Mouse (Mus musculus) cerebellum, adult 2 months (tissue): ENCODE measurements around the gene Cfap97d2. TPM values are rescaled to one million over a fixed set of nuclear protein-coding genes. Genes with fewer than 3 reads are reported as not detected.
A peak's percentile ranks its signal among the peaks of the same experiment; 100 is the strongest.

Experiments used
- DNase-seq, 2 experiments: peaks; one replicate each; pipeline ENCODE4 v3.0.0; 2021
- H3K27ac ChIP-seq: fragments of 200-500 bp; 2 replicates; pipeline ENCODE4 v1.5.1; 2012; ENCODE audit warnings: low read length, control low read depth, inconsistent platforms; ENCODE audit not compliant: insufficient read depth
- H3K27me3 ChIP-seq: fragments of 200-500 bp; 2 replicates; pipeline ENCODE4 v1.6.1; 2012; ENCODE audit warnings: inconsistent platforms, mild to moderate bottlenecking, low read length, moderate library complexity; ENCODE audit not compliant: control insufficient read depth, insufficient read depth
- H3K4me1 ChIP-seq: fragments of 200-500 bp; 2 replicates; pipeline ENCODE4 v1.6.1; 2011; ENCODE audit warnings: low read length; ENCODE audit not compliant: control insufficient read depth, insufficient read depth
- H3K4me3 ChIP-seq: fragments of 200-500 bp; replicated peaks from 2 replicates; pipeline ENCODE3; 2011; ENCODE audit warnings: mild to moderate bottlenecking, low read depth, low read length, control low read depth; ENCODE audit not compliant: insufficient read depth
- CTCF ChIP-seq: fragments of 200-500 bp; IDR thresholded peaks from 2 replicates; pipeline ENCODE4 v1.5.1; 2011; ENCODE audit warnings: low read depth, mild to moderate bottlenecking, control low read depth, low read length, moderate library complexity, borderline replicate concordance; ENCODE audit not compliant: insufficient read depth
- POLR2A ChIP-seq: fragments of 200-500 bp; IDR thresholded peaks from 2 replicates; pipeline ENCODE4 v1.6.1; 2011; ENCODE audit warnings: low read length, control low read depth, borderline replicate concordance; ENCODE audit not compliant: insufficient read depth
- WGBS: fragments of 180-500 bp; shearing (Covaris S2); methylation state at CpG from one replicate; pipeline ENCODE4 v1.1.7; 2018; 5-methylcytosine and 5-hydroxymethylcytosine counted together
- polyA plus RNA-seq: library from polyadenylated mRNA; depleted of rRNA; stranded (reverse); fragments of >200 nt; gene quantifications from 2 replicates; pipeline ENCODE4 v1.2.3, GENCODE M21; 2012

The Cfap97d2 gene
- polyA plus RNA-seq, 1 experiment, result 1.7 TPM

DNA sequence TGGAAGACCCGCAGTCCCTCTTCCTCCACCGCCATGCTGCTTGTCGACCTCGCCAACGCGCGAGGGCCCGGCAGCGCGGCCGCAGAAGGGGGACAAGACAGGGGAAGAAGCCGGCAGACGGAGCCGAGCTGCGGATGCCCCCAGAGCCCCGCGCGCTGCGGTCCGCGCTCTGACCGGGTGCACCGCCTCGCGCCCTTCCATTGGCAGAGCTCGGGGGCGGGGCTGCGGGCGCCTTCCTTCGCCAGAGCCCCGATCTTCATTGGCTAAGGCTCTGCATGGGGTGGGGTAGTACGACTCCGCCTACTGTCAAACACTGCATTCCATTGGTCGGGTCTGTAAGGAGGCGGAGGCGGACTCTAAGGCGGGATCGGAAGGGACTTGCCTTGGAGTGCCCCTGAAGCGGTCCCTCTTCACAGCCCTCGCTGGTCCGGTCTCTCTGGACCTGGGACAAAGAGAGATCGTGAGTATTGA lies 28.2 kb upstream of the Cfap97d2 start, which contains the start of gene Rasa3:
TSS of gene Rasa3 (minus strand) at position 191 of the 471 bp plus-strand sequence.
- peak; percentile 82 for TF ChIP-seq POLR2A
- TF ChIP-seq CTCF, result no peak
- H3K4me3 ChIP-seq, result peak within 1 kb of the TSS; percentile 88
- H3K27ac ChIP-seq, result peak within 1 kb of the TSS; percentile 91
- H3K4me1 ChIP-seq, result peaks cover 15% of the 10 kb centered on the region
- peak; percentile 94 to 98 for DNase-seq
- no peaks in the 10 kb centered on the region for H3K27me3 ChIP-seq
- under 1% methylated on average over 42 of the region's 42 CpGs for WGBS

DNA sequence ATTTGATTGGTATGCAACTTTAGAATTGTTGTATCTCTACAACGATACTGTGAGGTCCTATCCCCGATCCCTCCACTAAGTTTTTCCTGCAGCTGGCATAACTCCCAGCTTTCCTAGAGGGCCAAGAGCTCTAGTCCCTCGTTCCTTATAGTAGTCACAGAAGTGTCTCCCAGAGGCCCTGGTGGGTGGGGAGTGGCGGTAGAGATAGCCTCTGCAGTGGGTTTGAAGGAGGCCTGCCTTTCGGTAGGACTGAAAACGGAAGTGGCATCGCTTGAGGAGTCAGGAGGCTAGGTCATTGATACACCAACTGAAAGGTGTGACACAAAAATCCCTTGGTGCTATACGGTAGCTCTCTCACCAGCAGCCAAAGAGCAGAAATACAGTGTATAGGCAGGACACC lies 27.5 kb upstream of the Cfap97d2 start:
- DNase-seq, result peak in 1 of 2 experiments; percentile 34
- TF ChIP-seq POLR2A (no peak), CTCF (no peak)
- WGBS, result 33% methylated on average over 8 of the region's 8 CpGs
- Histone ChIP-seq H3K27me3 (no peaks in the 10 kb centered on the region), H3K4me3 (no peak overlapping the region), H3K27ac (no peak overlapping the region), H3K4me1 (peaks cover 11% of the 10 kb centered on the region)

DNA sequence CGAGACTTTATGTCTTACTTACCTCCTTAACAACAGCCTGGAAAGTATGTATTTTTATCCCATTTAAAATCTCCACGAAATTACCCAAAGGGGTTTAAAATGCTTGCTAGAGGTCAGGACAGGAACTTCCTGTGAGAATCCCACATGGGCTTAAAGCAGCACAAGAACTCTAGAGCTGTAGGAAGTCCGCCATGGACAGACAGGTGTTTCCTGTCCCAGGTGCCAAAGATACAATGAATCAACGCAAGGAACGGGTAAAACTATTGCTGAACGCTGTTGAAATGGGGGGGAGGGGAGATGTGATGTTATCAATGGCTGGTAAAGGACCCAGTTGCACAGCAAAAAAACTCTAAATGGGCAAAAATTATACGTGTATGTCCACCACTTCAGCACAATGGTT lies 21.6 kb upstream of the Cfap97d2 start:
- H3K4me3 ChIP-seq, result no peak overlapping the region
- no peaks in the 10 kb centered on the region for H3K27me3 ChIP-seq
- H3K27ac ChIP-seq, result no peak overlapping the region
- DNase-seq, result no peak
- H3K4me1 ChIP-seq, result peaks cover 18% of the 10 kb centered on the region
- WGBS, result 84% methylated on average over 7 of the region's 7 CpGs
- TF ChIP-seq POLR2A (no peak), CTCF (no peak)

DNA sequence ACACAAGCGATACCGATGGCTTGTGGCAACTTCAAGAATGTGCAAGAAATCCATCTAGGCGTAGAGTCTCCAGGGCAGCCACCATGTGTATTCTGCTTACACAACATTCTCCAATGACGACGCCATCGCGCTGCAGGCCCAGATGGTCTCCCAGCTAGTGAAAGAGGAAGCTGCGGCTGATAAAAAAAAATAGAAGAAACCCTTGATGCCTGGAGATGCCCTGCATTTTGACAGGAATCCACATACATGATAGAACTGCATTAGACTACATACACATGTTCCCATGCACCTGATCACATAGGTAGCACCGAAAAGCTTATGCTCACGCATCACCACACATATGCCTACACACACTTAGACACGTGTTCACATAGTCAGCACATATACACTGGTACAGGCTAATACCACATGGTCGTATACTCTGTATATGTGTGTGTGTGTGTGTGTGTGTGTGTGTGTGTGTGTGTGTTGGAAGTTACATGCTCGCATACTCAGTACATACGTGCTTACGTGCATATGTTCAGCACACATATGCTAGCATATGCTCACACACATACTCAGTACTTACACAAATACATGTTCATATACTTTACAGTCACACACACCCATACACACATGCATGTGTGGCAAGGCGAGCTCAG lies 19.9 kb upstream of the Cfap97d2 start:
- Histone ChIP-seq H3K27me3 (no peaks in the 10 kb centered on the region), H3K4me3 (no peak overlapping the region), H3K27ac (no peak overlapping the region), H3K4me1 (peaks cover 18% of the 10 kb centered on the region)
- peak; percentile 67 to 77 for DNase-seq
- TF ChIP-seq CTCF (no peak), POLR2A (no peak)
- WGBS, result 61% methylated on average over 16 of the region's 16 CpGs

DNA sequence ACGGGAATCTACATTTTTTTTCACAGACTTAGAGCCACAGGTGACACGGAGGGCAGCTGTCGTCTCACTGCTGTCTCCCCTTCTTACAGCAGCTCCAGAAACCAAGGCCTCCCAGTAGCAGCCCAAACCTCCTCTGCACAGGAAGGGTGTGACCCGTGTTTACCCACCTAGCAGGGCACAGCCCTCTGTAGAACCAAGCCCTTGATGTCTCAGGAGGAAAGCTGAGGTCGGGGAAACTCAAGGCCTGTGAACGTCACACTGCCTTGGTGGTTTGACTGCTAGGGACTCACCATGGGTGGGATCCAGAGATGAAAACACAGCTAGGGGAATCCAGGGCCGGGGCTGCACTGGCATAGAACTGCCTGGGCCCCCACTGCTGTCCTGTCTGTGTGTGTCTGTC lies 19.3 kb upstream of the Cfap97d2 start:
- Histone ChIP-seq H3K27me3 (no peaks in the 10 kb centered on the region), H3K4me1 (peaks cover 18% of the 10 kb centered on the region), H3K4me3 (no peak overlapping the region), H3K27ac (no peak overlapping the region)
- TF ChIP-seq POLR2A (no peak), CTCF (no peak)
- WGBS, result 85% methylated on average over 7 of the region's 7 CpGs
- no peak for DNase-seq

DNA sequence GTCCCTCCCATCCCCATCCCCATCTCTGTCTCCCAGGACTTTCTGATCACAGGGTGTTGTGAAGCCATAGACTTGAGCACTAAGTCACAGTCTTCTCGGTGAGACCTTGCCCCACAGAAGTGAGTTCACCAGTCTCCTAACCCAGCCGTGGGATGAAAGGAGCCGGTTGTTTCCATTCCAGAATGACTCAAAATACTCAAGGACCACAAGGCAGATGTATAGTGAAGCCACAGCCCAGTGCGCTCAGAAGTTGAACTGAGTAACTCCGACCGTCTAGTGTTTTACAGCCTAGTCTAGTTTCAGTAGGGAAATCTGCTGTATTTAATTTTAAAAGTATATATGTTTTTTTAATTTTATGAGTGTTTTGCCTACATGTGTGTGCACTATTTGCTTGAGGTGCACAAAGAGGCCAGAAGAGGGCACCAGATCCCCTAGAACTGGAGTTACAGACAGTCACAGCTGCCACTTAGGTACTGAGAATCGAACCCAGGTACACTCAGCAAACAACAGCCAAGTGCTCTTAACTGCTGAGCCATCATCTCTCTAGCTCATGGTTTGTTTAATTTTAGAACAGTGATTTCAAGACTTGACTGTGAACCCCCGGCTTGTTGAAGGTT lies 18.5 kb upstream of the Cfap97d2 start:
- H3K4me3 ChIP-seq, result no peak overlapping the region
- H3K4me1 ChIP-seq, result peaks cover 18% of the 10 kb centered on the region
- H3K27ac ChIP-seq, result no peak overlapping the region
- no peak for TF ChIP-seq CTCF
- no peak for TF ChIP-seq POLR2A
- DNase-seq, result no peak
- no peaks in the 10 kb centered on the region for H3K27me3 ChIP-seq
- WGBS, result 95% methylated on average over 8 of the region's 8 CpGs

DNA sequence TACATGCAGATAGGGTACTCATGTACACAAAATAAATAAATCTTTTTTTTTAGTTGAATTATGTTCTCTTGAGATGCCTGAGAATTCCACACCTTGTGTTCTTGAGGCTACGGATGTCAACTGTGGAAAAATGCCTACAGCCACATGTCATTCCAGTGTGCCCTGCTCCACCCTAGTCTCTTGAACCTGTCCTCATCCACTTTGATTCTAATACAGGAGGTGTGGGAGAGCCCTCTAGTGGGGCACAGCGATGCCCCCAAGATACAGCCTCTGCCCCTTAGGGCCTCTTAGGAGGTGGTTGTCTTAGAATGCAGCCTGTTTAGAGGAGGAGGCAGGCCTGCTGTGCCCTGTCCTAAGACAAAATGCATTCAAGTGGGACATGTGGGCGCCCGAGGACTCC lies 17.7 kb upstream of the Cfap97d2 start:
- TF ChIP-seq POLR2A, result no peak
- no peak for TF ChIP-seq CTCF
- WGBS, result 90% methylated on average over 4 of the region's 4 CpGs

DNA sequence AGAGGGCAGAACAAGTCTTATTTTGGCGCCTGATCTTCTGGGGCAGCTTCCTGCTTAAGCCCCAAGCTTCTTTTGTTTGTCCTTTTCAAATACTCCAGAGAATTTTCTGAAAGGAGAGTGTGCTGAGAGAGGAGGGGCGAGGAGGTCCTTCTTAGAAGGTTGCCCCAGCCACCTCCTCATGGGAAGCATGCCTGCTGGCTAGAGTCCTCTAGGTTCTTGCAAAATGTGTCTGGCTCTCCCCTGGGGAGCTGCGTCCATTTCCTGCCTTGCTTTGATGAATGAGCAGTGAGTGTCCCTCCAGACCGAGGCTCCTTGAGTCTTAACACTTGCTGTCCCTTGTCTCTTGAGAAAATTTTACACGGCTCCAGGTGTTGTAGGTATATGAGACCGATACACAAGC lies 17.2 kb upstream of the Cfap97d2 start:
- no peak for DNase-seq
- 57% methylated on average over 6 of the region's 6 CpGs for WGBS
- H3K4me3 ChIP-seq, result no peak overlapping the region
- H3K27me3 ChIP-seq, result no peaks in the 10 kb centered on the region
- no peak overlapping the region for H3K27ac ChIP-seq
- no peak for TF ChIP-seq POLR2A
- TF ChIP-seq CTCF, result no peak
- H3K4me1 ChIP-seq, result peaks cover 24% of the 10 kb centered on the region

More for the DNA sequence above, 17.7 kb upstream of the Cfap97d2 start:
- Histone ChIP-seq H3K4me3 (no peak overlapping the region), H3K4me1 (peaks cover 22% of the 10 kb centered on the region), H3K27ac (no peak overlapping the region), H3K27me3 (no peaks in the 10 kb centered on the region)
- no peak for DNase-seq
